Mouse (Mus musculus) right cerebral cortex, postnatal 36 days (tissue): Measurements from ENCODE around the gene Hmces.
A peak's percentile ranks its signal among the peaks of the same experiment; 100 is the strongest.
"Not testable (repeated sequence)": the region's sequence is repeated elsewhere in the genome, so short reads cannot be mapped to it uniquely, and the experiment has no call there.

ENCODE experiments used
- DNase-seq, 2 experiments: peaks; one replicate each; pipeline ENCODE4 v3.0.0; 2022; ENCODE audit warnings: low spot score in 2 of 2, mixed read lengths in 1 of 2

Gene Hmces

GRCm38 (mm10) chr6:87914326-87915102 is 779 bp downstream of the Hmces start:
- no peak for DNase-seq

- no peak for DNase-seq
These were observed 2.2 kb downstream of the Hmces start for GRCm38 (mm10) chr6:87915939-87916338.

GRCm38 (mm10) chr6:87921201-87921600 is 7.5 kb downstream of the Hmces start:
- DNase-seq = no peak

GRCm38 (mm10) chr6:87923624-87924023 is 9.9 kb downstream of the Hmces start:
- no peak for DNase-seq

- no peak for DNase-seq
These were observed 21.3 kb downstream of the Hmces start for GRCm38 (mm10) chr6:87935037-87935436.

- DNase-seq = no peak
These were observed 23.5 kb downstream of the Hmces start for GRCm38 (mm10) chr6:87937178-87937788.

GRCm38 (mm10) chr6:87938941-87939340 is 25.2 kb downstream of the Hmces start:
- DNase-seq = no peak

GRCm38 (mm10) chr6:87942179-87942578 is 28.4 kb downstream of the Hmces start:
- DNase-seq = no peak

GRCm38 (mm10) chr6:87962457-87962856 is 48.7 kb downstream of the Hmces start:
- DNase-seq = not testable (repeated sequence)

GRCm38 (mm10) chr6:87970041-87970440 is 56.3 kb downstream of the Hmces start:
- DNase-seq = no peak

GRCm38 (mm10) chr6:87979728-87980127 is 66.0 kb downstream of the Hmces start:
- no peak for DNase-seq

- DNase-seq = peak; percentile 79 to 82
These were observed 66.8 kb downstream of the Hmces start for GRCm38 (mm10) chr6:87980374-87981029.

- peak in 1 of 2 experiments; percentile 33 for DNase-seq
These were observed 67.3 kb downstream of the Hmces start for GRCm38 (mm10) chr6:87981030-87981485.

- DNase-seq = peak in 1 of 2 experiments; percentile 51
These were observed 68.0 kb downstream of the Hmces start, which contains the start of gene H1fx for GRCm38 (mm10) chr6:87981547-87982256. TSS of gene H1fx (minus strand) at chr6:87981637.

- DNase-seq = no peak
These were observed 68.8 kb downstream of the Hmces start for GRCm38 (mm10) chr6:87982506-87982905.
